Mouse (Mus musculus) E14TG2a.4 (cell line): ENCODE results near the gene Heyl.

Experiments
- CTCF ChIP-seq: conservative IDR thresholded peaks from 2 replicates; pipeline ENCODE4 v1.5.1; 2014; ENCODE audit warnings: low read length
- POU5F1 ChIP-seq: IDR thresholded peaks from 2 replicates; pipeline ENCODE4 v1.6.1; 2014; ENCODE audit warnings: low read length, borderline replicate concordance

DNA sequence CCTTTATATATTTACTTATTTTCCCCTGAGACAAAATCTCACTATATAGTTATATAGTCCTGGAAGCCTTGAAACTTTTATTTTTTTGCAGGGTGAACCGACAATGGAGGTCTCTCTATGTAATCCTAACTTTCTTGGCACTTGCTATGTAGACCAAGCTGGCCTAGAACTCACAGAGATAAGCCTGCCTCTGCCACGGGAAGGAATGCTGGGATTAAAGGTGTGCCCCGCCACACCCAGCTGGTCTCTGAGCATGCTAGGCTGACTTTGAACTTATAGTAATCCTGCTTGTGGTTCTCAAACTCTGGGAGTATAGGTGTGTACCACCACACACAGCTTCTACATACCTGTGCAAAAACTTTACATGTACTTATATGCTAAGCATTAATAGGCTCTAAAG, 46.8 kb downstream of the Heyl start:
- TF ChIP-seq CTCF: no peak
- TF ChIP-seq POU5F1: no peak
